Mouse (Mus musculus): ENCODE results near the gene Vmn1r179. TPM values are rescaled to one million over a fixed set of nuclear protein-coding genes. Genes with fewer than 3 reads are reported as not detected.
"Not testable (repeated sequence)": the region's sequence is repeated elsewhere in the genome, so short reads cannot be mapped to it uniquely, and the experiment has no call there.

Vmn1r179 gene
- polyA plus RNA-seq (2012; rRNA removed) = not detected in 2 replicates

- DNase-seq (ENCODE audit: low spot score) = no peak
These were observed at the start of gene Vmn1r179 for GRCm38 (mm10) chr7:23926678-23927077. Gene Vmn1r179 (plus strand): TSS chr7:23926978.

- no peak for DNase-seq (ENCODE audit: low spot score)
These were observed 35.1 kb upstream of the Vmn1r179 start, which contains the start of gene Vmn1r178 for GRCm38 (mm10) chr7:23891709-23892108. Gene Vmn1r178 (plus strand): TSS chr7:23892009.

GRCm38 (mm10) chr7:23950332-23950731 is 23.6 kb downstream of the Vmn1r179 start, which contains the start of gene Vmn1r180:
Gene Vmn1r180 (plus strand): TSS chr7:23950632.
- DNase-seq (ENCODE audit: low spot score) = no peak

GRCm38 (mm10) chr7:23968044-23968443 is 41.3 kb downstream of the Vmn1r179 start:
- not testable (repeated sequence) for DNase-seq (ENCODE audit: low spot score)

- DNase-seq (ENCODE audit: low spot score) = not testable (repeated sequence)
These were observed 47.5 kb downstream of the Vmn1r179 start, which contains the start of gene Vmn1r181 for GRCm38 (mm10) chr7:23974315-23974714. Gene Vmn1r181 (plus strand): TSS chr7:23974615.

Other genes with a start within 250 kb of the Vmn1r179 start
- not detected in 2 replicates for gene Vmn1r173, start 226.3 kb upstream of the Vmn1r179 start, polyA plus RNA-seq (2012; rRNA removed)
- gene Vmn1r174, start 174.7 kb upstream of the Vmn1r179 start, polyA plus RNA-seq (2012; rRNA removed) = not detected in 2 replicates
- gene Vmn1r175, start 116.3 kb upstream of the Vmn1r179 start, polyA plus RNA-seq (2012; rRNA removed) = not detected in 2 replicates
- not detected in 2 replicates for gene Vmn1r176, start 89.6 kb upstream of the Vmn1r179 start, polyA plus RNA-seq (2012; rRNA removed)
- not detected in 2 replicates for gene Vmn1r177, start 60.5 kb upstream of the Vmn1r179 start, polyA plus RNA-seq (2012; rRNA removed)
- not detected in 2 replicates for gene Vmn1r178, start 35.0 kb upstream of the Vmn1r179 start, polyA plus RNA-seq (2012; rRNA removed)
- gene Vmn1r180, start 23.7 kb downstream of the Vmn1r179 start, polyA plus RNA-seq (2012; rRNA removed) = not detected in 2 replicates
- gene Vmn1r181, start 47.6 kb downstream of the Vmn1r179 start, polyA plus RNA-seq (2012; rRNA removed) = not detected in 2 replicates
- gene V1rd19, start 74.7 kb downstream of the Vmn1r179 start, polyA plus RNA-seq (2012; rRNA removed) = not detected in 2 replicates
- not detected in 2 replicates for gene Vmn1r183, start 126.3 kb downstream of the Vmn1r179 start, polyA plus RNA-seq (2012; rRNA removed)
- gene Zfp180, start 154.9 kb downstream of the Vmn1r179 start, polyA plus RNA-seq (2012; rRNA removed) = 17.2 and 19.1 TPM in 2 replicates
- 4.6 and 5.1 TPM in 2 replicates for gene Zfp112, start 185.3 kb downstream of the Vmn1r179 start, polyA plus RNA-seq (2012; rRNA removed)
- 10.6 and 12.9 TPM in 2 replicates for gene Zfp235, start 207.2 kb downstream of the Vmn1r179 start, polyA plus RNA-seq (2012; rRNA removed)
- gene Zfp114, start 248.1 kb downstream of the Vmn1r179 start, polyA plus RNA-seq (2012; rRNA removed) = 1.1 TPM in 2 replicates

Data from urinary bladder, adult 2 months (tissue).